Mouse (Mus musculus): ENCODE results near the gene Phtf1. TPM values are rescaled to one million over a fixed set of nuclear protein-coding genes. Genes with fewer than 3 reads are reported as not detected.

The Phtf1 gene
- polyA plus RNA-seq, 1 experiment from 2014 or later = 43.8 TPM

GRCm38 (mm10) chr3:104019453-104019852 lies 51.5 kb downstream of the Phtf1 start:
- DNase-seq (ENCODE audit: low spot score) = peak; percentile 32

- DNase-seq (ENCODE audit: low spot score) = no peak
Measured at GRCm38 (mm10) chr3:104020101-104020500, 52.2 kb downstream of the Phtf1 start.

GRCm38 (mm10) chr3:104026938-104027337 lies 59.0 kb downstream of the Phtf1 start:
- no peak for DNase-seq (ENCODE audit: low spot score)

- no peak for DNase-seq (ENCODE audit: low spot score)
Measured at GRCm38 (mm10) chr3:104032086-104032485, 64.2 kb downstream of the Phtf1 start.

GRCm38 (mm10) chr3:104032747-104033146 lies 64.8 kb downstream of the Phtf1 start:
- DNase-seq (ENCODE audit: low spot score) = no peak

- no peak for DNase-seq (ENCODE audit: low spot score)
Measured at GRCm38 (mm10) chr3:104059001-104059622, 91.2 kb downstream of the Phtf1 start.

GRCm38 (mm10) chr3:104069395-104069794 lies 101.5 kb downstream of the Phtf1 start:
- no peak for DNase-seq (ENCODE audit: low spot score)

Other genes starting within 250 kb of the Phtf1 start
- 2.4 and 2.9 TPM in 2 replicates for gene Olfml3, start 230.1 kb upstream of the Phtf1 start, polyA plus RNA-seq (2015; fragmentation: Nextera tagmentation; extraction: Ambion mirVana)
- gene Gm10964, start 228.7 kb upstream of the Phtf1 start, polyA plus RNA-seq (2015; fragmentation: Nextera tagmentation; extraction: Ambion mirVana) = not detected in 2 replicates
- 19.9 and 24.5 TPM in 2 replicates for gene Hipk1, start 176.5 kb upstream of the Phtf1 start, polyA plus RNA-seq (2015; fragmentation: Nextera tagmentation; extraction: Ambion mirVana)
- 47.8 and 50.9 TPM in 2 replicates for gene Dclre1b, start 158.7 kb upstream of the Phtf1 start, polyA plus RNA-seq (2015; fragmentation: Nextera tagmentation; extraction: Ambion mirVana)
- 24.8 and 26.4 TPM in 2 replicates for gene Ap4b1, start 158.6 kb upstream of the Phtf1 start, polyA plus RNA-seq (2015; fragmentation: Nextera tagmentation; extraction: Ambion mirVana)
- 0.19 and 0.29 TPM in 2 replicates for gene Gm43064, start 158.5 kb upstream of the Phtf1 start, polyA plus RNA-seq (2015; fragmentation: Nextera tagmentation; extraction: Ambion mirVana)
- 1.1 and 2.4 TPM in 2 replicates for gene Bcl2l15, start 135.5 kb upstream of the Phtf1 start, polyA plus RNA-seq (2015; fragmentation: Nextera tagmentation; extraction: Ambion mirVana)
- 59.5 and 64.6 TPM in 2 replicates for gene Ptpn22, start 108.3 kb upstream of the Phtf1 start, polyA plus RNA-seq (2015; fragmentation: Nextera tagmentation; extraction: Ambion mirVana)
- gene Rsbn1, start 54.0 kb upstream of the Phtf1 start, polyA plus RNA-seq (2015; fragmentation: Nextera tagmentation; extraction: Ambion mirVana) = 18.6 and 22.2 TPM in 2 replicates